Mouse (Mus musculus): ENCODE measurements around the gene Gm8094.
A peak's percentile ranks its signal among the peaks of the same experiment; 100 is the strongest.
"Not testable (repeated sequence)": the region's sequence is repeated elsewhere in the genome, so short reads cannot be mapped to it uniquely, and the experiment has no call there.

Gm8094 gene

DNA sequence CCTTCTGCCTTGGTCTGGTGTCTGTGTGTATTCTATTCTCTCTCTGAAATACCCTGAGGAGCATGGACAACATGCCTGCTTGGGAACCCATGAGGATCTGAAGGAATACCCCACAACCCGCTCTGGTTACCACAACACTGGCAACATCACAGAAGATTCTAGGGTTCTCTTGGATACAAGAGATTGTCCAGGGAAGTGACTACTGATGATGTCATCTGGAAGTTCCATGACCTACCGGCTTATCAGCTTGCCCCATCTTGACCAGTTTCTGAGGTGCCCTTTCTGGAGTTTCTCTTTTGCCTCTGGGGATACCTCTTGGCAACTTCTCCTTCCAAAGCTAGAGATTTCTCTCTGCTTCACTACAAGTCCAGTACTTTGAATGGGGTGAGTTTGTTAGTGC, at the start of gene Gm8094:
TSS of gene Gm8094 (minus strand) at position 101 of the 400 bp plus-strand sequence.
- not testable (repeated sequence) for DNase-seq

DNA sequence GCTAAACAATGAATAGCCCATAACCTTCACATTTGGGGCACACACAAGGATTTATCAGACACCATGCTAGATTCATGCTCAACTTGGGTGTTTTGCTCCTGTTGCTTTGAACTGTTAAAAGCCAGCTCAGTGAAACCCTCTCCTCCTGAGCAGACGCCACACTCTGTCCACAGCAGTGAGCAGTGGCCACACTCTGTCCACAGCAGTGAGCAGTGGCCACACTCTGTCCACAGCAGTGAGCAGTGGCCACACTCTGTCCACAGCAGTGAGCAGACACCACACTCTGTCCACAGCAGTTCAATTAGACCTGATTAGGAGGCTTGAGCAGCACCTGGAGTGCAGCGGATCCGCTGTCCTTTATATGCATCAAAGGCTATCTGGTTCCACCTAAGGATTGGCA, 43.2 kb upstream of the Gm8094 start:
- not testable (repeated sequence) for DNase-seq

DNA sequence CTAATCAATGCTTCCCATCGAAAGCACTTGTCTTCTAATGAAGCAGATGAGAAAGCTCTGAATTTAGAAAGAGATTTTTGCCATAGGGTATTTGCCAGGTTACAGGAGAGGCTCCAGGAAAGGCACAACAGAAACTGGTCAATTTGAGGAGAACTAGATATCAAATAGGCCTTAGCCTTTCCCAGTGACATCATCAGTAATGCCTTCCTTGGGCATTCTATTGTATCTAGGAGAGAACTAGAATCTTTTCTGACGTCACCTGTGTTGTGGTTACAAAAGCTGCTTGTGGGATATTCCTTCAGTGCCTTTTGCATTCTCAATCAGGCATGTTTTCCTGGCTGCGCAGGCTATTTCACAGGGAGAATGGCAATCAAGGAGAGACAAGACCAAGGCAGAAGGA, 23.9 kb upstream of the Gm8094 start, which contains the start of gene Gm8104:
TSS of gene Gm8104 (plus strand) at position 301 of the 400 bp plus-strand sequence.
- not testable (repeated sequence) for DNase-seq

DNA sequence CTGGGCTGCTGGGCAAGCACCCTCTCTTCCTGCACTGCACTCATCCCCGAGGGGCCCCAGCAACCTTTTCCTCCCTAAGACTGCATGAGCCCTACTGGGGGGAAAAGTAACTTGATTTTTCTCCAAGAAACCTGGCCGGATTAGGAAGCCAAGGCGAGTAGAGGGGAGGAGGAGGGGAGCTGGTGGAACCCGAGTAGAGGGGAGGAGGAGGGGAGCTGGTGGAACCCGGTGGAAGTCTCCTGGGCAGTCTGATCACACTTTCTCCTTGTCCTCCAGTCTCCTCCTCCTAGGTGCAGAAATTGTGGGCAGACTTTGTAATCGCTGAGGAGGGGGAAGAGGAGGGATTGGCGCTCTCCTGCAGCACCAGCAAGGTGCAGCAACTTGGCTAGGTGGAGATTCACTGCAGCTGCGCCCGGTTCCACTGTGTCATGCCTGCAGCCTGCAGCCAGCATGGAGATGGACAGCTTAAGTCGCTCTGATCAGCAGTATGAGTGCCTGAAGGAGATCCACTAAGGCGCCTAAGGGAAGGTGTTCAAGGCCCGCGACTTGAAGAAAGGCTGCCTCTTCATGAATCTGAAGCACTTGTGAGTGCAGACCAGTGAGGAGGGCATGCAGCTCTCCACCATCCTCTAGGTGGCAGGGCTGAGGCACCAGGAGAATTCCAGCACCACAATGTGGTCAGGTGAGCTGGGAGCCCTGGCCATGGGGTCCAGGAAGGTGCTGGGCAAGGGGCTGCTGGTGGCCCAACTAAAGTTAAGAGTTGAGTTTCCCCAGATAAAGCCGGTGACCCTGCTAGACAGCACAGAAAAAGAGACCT, 12.9 kb upstream of the Gm8094 start:
- not testable (repeated sequence) for DNase-seq

DNA sequence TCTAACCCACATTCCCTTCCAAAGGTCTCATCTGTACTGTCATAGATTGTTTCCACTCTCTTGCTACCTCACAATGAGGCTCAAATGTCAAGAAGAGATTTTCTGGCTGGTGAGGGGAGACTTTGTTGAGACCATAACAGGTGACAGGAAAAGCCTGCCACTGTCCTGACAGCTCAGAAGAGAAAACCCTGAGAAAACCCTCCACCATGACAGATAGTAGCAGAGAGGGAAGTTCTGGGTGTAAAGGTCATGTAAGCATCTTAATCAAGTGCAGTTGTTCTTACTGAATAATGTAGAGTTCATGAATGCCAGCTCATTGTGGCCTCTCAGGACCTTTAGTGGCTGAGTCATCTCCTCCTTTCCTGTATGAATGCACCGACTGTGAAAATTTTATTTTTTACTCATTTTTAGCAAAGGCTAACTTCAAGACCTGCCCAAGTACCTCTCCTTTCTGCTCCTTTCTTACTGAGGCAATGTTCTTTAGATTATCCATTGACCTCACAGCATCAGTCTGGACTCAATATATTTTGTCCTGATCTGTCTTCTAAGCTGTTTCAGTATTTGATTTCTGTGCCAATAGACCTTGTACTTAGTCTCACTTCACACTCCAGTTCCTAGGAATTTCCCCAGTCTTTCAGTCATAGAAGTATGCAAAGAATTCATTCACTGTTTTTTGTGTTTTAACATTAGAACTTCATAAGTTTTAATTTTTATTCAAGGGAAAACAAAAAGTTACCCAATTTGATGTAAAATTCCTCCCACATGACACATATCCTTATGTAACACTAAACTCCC, 8.7 kb upstream of the Gm8094 start:
- DNase-seq = peak in 1 of 2 experiments; percentile 2

DNA sequence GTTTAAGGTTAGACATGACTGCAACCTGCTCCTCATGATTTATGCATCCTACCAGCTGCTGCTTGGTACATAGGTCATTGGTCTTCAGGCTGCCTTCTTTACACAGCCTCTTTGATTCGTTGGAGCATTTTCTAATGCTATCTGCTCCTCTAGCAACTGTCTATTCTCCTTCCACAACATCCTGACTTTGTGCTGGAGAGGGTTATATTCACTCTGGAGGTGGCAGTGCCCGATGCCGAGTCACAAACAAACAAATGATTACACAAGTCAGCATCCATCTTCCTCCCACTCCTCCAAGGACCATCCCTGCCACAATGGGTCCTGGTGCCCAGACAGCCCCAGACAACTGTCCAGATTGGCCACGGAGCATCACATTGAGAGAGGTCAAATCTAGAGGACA, 16.3 kb downstream of the Gm8094 start:
- not testable (repeated sequence) for DNase-seq

DNA sequence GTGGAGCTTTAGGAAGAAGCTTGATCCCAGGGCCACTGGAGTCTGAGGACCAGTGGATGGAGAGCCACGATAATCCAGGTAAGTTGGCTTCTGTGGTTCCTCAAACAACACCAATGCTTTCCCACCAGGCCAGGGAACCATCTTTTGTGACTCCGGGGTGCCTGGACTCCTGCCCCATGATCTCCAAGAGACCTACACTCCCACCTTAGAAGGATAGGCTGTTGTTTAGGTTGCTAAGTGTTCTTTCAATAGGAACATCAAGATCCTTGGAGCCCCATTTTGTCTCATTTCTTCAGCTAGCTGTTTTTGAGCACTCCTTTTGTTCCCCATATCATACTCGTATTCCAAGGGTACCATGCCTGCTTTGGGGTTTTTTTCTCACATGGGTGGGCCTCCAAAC, 18.4 kb downstream of the Gm8094 start:
- not testable (repeated sequence) for DNase-seq
